Mouse (Mus musculus) mouse embryonic stem cell (cell line): ENCODE data around the gene Abr.

Experiments used
- in situ Hi-C, 2 experiments: fragments of 300-500 bp; cut with MboI; formaldehyde crosslinking; loops; 1 replicate in 1 of 2; 3 replicates in 1 of 2; pipeline ENCODE4 v1.14.3; 2019 to 2020; ENCODE audit warnings: low sequenced_read_pairs in 2 of 2, low pct_unique_long_range_greater_than_20kb in 1 of 2, mixed read lengths in 1 of 2; ENCODE audit not compliant: unreplicated experiment in 1 of 2

Abr gene

DNA sequence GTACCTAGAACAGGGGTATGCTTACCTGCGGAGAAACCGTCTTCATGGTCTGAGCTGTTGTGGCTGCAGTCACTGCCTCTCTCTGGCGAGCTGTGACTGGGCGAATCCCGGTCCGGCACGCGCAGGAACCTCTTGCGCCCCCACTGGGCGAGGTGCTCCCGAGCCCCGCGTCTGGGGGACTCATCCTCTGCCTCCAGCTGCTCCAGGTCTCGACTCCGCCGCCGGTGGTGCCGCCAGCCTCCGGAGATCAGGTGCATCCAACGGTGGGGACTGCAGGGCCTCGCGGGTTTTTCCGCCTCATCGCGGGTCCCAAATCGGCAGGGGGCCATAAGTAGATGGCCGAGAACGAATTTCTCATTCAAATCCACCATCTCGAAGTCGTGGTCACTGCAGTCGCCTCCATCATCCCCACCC lies at the start of gene Abr:
Gene Abr (minus strand): TSS at position 163 of the 414 bp plus-strand sequence.
- in situ Hi-C loops = loop anchor here in 1 of 2 experiments (10.0 kb wide), 1 partner anchor 87 kb away; no protein-coding TSS in a partner anchor

DNA sequence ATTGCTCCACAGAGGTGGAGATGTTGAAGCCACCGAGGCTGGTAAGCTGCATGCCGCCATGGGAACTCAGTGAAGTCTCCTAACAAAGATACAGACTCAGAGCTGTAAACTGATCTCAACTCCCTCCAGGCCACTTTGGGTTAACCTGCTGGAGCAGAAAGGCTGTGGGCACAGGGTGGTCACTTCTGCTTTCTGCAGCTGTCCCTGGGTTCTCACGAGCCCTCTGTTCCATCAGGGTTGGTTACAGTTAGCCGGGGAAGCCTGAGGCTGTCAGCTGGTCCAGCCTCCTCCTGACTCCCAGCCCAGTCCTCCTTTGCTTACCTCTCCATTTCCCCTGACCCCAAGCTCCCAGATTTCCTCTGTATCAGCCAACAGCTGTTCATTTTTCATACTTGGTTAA lies 45.7 kb upstream of the Abr start:
- in situ Hi-C loops = no loop called here

DNA sequence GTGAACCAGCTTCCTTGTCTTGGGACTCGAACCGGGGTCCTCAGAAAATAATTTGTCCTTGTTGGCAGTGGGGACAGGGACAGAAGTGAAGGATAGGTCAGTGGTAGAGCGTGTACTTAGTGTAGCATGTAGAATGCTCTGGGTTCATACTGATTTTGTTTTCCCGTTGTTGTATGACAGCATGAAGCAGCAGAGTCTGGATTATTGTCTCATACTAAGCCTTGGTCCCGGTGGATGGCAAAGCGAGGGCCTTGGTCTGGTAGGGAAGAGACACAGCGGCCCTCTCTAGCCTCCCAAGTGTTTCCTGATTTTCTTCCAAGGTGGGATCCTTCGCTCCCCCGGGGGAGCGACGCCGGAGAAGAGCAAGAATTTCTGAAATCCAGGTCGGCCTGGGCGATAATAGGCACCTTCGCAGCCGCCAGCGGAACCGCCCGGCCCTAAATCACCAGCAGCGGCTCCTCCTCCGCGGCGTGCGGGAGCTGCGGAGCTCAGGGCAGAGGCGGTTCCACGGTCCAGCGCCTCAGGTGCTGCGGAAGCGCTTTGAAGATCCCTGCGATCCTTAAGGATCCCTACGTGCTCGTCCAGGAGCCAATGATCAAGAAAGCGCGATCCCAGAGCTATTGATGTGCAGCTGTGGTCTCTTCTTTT lies 44.0 kb upstream of the Abr start:
- in situ Hi-C loops = no loop called here

DNA sequence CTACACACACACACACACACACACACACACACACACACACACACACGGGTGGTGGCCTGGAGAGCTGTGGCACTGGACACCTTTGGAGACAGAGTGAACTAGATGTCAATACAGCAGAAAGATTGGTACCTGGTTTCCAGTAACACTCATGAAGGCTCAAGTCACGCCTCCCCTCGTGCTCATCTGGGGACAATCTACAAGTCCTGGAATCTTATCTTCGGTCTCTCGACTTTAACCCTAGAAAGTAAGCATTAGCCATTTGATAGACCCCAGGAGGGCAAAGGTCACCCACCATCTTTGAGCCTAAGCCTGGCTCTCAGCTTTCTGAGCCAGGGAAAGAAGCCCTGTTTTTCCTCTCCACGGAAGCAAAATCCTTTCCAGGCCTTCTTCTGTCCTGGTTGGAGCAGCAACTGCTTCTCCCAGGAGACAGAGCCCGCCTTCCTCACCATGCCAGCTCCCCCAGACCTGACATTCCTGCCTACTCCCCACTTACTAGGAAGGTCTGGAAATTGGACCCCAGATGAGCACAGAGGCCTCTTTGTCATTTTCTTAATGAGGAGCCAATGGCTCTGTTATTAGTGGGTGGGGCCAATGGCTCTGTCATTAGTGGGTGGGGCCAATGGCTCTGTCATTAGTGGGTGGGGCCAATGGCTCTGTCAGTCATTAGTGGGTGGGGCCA lies 39.8 kb upstream of the Abr start:
- in situ Hi-C loops = no loop called here

DNA sequence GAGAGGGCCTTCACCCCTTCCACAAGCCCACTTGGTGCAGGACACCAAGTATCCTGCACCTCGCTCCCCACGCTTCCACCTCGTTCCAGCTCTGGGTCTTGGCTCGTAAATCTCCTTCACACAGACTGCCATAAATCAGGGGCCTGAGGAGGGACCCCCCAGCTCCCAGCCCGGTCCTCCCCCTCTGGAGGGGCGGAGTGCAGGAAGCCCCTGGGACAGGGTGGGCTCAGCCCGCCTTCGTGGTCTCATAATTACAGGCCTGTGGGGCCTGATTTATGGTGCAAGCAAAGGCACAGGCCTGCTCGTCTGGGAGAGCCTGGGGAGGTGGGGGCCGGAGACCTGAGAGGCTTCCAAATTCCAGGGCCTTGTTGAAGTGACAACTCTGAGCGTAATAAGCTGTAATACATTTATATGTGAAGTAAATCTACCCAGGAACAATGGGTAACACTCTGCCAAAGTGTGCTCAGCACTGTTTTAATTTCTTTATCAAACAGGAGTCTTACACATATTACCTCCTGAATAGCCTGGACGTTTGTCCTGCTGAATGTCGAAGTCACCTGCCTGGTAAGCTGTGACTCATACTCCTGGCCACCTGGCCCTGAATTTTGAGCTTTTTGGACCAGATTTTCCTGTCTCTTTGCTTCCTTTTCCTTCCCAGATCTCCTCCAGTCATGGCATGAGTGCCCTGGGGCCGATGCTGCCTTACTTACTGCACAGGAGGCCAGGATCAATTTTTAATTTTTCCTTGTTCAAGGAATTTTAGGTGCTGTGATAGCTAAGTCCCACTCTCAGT lies 37.2 kb upstream of the Abr start:
- in situ Hi-C loops = no loop called here

DNA sequence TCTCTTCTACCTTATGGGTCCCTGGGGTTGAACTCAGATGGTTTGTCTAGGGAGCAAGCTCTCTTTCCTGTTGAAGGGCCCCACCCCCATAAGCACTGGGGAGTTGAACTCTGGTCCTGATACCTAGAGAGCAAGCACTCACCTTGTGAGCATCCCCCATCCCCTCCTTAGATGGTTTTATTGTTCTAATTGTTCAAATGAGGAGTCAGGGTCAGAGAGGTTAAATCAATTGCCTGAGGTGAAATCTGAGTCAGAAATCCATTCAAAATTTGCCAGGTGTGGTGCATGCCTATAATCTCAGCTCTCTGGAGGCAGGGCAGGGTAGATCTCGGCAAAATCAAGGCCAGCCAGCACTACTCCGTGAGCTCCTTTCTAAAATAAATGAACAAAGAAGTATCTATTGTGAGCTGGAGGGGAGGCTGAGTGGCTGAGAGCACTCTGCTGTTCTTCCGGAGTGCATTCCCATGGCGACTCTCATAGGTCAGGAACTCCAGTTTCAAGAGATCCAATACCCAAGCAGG lies 35.4 kb upstream of the Abr start:
- in situ Hi-C loops = no loop called here

DNA sequence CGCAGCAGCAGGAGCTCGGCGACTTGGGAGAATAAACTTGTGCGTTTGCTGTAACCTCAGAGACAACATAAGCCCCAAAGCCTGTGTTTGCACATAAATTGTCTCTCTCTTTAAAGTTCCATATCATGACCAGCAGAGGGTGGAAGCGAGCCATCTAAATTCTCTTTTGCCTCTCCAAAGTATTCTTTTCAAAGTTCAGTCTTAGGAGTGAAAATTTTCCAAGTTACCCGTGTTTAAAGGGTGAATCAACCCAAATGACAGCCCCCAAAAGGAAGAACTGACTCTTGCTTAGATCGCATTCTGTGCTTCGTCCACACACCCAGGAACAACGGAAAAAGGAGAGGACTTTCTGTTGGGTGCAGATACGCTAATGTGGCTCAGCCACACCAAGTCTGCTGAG lies 33.0 kb upstream of the Abr start:
- in situ Hi-C loops = no loop called here

DNA sequence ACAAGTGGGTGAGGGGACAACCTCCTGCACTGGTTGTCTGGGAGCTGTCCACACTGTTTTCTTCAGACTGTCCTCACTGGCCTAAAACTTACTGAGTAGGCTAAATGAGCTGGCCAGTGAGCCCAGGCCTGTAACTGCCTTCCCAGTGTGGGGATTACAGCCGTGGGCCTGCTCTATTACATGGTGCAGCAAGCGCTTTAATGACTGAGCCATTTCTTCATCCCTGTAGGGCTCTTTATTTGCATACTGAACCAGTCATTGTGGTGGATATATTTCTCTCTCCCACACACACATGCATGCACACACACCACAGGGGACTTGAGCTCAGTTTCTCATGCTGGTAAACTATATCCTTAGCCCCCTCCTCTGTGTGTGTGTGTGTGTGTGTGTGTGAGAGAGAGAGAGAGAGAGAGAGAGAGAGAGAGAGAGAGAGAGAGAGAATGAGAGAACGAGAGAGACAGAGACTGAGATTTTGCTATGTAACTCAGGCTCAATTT lies 30.8 kb upstream of the Abr start:
- in situ Hi-C loops = no loop called here

DNA sequence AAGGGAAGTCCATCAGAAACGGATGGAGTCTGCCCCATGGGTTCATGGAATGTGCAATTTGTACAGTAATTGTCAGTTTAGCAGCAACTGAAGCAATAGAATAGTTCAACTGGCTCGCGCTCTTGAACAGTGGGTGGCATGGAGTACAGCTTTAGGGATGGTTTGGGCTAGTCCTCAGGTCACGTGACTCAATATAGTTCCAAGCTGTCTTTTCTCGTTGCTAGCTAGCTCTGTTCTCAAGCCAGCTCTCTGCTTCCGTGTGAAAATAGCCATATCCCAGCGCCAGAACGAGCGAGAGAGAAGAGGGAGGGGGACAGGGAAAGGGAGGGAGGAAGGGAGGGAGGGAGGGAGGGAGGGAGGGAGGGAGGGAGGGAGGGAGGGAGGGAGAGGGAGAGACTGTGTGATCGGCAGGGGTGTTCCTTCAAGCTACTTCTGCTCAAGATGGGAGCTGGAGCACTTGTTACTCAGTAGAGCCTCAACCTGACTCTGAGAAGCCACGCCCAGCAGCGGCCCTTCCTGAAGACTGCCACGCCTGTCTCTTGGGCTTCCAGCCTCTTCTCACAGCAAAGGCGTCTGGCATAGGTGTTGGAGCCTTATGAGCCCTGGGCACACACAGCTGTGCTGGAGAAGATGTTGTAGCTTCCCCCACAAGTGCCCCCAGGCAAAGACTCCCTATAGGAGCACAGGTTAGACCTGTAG lies 28.9 kb upstream of the Abr start:
- in situ Hi-C loops = no loop called here

DNA sequence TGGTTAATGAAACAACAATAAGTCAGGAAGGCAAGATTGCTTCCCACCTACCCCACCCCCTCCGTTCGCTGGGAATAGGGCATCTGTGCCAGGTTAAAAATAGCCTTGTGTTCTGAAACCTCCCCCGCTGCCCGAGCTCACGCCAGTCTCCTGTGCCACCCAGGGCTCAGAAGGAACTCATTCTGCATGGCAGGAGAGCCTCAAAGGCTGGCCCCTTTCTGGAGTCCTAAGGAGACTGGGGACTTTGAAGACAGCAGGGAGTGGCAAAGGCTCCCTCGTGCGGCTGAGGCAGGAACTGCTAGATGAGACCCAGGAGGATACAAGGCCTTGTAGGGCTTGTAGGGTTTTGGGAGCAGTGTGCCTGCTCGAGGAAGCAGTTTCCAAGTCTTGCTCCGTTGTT lies 25.4 kb upstream of the Abr start:
- in situ Hi-C loops = loop anchor here in 1 of 2 experiments (10.0 kb wide), 1 partner anchor 213 kb away; no protein-coding TSS in a partner anchor

DNA sequence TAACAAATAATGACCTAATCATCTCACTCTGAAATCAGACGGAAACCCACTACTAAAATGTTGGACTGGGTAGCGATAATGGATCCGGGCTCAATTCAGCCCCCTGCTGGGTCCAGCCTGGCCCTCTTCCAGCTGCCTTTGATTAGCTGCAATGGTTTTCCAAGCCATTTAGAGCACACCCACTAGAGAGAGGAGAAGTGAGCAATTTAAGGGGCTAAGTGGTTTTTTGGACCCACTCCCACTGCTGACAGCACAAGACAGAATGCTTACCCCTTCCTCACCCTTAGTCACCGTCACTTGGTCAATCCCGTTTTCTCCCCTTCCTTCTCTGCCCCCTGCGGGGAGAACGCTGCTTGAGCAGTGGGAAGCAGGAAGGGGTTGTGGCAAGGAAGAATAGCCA lies 24.9 kb upstream of the Abr start:
- in situ Hi-C loops = loop anchor here in 1 of 2 experiments (10.0 kb wide), 1 partner anchor 212 kb away; no protein-coding TSS in a partner anchor

DNA sequence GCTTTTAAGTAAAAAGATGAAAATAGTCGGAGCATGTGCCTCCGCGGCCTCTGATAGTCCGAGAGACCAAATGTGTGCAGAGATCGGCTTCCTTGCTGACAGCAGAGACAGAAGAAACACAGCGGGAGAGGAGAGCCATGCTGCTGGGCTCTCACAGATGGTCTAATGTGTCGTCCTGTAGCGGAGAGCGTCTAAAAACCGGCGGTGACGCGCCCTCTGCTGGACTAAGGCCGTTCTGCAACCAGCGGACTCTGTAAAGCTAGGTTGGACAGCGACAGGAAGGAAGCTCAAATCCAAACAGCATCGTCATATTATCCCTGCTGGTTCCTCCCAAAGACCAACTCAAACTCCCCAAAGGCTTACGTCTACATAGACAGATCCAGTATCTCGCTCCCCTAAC lies 23.8 kb upstream of the Abr start:
- in situ Hi-C loops = loop anchor here in 1 of 2 experiments (10.0 kb wide), 1 partner anchor 211 kb away; no protein-coding TSS in a partner anchor

DNA sequence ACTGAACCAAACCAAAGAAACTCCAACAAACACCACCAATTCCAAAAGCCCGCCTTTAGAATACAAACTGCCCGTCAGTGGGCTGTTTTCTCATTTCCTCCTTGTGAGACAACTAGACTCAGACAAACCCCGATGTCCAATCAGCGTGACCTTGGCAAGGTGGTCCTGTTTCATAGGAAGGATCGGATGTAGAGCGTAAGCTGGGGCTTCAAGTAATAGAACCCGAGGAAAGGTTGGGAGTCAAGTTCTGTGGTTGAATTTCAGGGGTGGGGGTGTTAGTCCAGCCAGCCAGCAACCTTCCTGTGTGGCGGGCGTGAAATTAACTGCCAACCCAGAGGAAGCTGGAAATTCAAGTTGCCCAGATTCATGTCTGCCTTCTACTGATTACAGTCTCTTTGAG lies 22.9 kb upstream of the Abr start:
- in situ Hi-C loops = loop anchor here in 1 of 2 experiments (10.0 kb wide), 1 partner anchor 210 kb away; no protein-coding TSS in a partner anchor

DNA sequence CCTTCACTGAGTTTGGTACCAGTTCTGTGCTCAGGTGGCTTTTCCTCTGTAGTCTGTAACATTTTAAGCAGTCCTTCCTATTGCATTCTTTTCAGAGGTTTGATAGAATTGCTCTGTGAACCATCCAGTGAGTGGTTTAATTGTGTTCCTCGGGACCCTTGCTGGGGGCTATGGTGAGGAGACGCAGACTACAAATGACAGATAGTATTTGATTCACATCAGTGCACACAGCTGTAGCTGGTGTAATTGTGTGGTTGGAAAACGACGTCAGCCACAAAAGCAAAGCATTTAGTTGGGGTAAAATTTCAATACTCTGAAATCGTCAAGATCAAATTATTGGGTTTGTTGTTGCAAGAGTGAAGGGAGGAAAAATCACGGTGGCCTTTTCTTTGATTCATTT lies 22.1 kb upstream of the Abr start:
- in situ Hi-C loops = loop anchor here in 1 of 2 experiments (5.0 to 10.0 kb wide), 2 partner anchors 127 to 209 kb away; no protein-coding TSS in a partner anchor

DNA sequence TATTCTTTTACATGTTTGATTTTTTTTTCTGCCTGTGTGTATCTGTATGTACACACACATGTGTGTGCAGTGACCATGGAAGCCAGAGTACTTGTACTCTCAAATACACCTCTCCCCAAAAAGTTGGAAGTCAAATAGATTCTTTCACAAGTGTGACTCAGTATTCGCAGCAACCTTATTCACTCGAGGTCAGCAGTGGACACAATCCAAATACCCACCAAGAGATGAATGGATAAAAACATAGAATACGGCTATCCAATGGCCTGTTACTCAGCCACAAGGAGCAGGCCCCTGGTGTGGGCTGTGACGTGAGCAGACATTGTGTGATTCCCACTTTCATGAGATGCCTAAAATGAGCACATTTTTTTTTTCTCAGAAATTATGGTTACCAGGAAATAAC lies 18.1 kb upstream of the Abr start:
- in situ Hi-C loops = loop anchor here in 1 of 2 experiments (5.0 to 10.0 kb wide), 2 partner anchors 123 to 205 kb away; no protein-coding TSS in a partner anchor

DNA sequence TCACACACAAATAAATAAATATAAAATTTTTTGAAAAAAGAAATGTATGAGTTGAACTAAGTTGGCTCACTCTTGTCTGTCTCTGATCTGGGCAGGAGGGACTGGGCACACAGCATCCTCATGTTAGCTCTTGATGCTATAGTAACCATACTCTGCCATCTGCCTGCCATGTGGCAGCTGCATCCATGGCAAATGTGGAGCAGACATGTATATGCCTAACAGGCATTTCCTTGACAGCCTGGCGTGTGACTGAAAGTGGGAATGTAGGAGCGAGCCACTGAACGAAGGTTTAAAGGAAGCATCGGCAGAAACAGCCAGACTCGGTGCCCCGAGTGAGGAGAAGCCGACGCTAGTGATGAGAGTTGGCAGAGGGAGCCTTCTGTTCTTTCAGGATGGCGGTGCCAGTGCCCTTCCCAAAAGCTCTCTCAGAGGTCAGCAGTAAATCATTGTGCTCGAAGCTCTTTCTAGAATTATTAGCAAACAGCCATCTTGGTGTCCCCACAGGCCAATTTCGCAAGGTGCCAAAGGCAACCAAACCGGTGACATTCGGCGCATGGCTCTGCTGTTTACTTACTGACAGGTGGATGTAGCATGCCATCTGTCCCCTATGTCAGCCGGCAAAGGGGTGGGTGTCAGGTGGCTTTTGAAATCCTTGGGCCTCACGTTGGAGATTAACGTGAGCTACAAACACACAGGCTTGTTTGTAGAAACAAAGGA lies 17.3 kb upstream of the Abr start:
- in situ Hi-C loops = no loop called here

DNA sequence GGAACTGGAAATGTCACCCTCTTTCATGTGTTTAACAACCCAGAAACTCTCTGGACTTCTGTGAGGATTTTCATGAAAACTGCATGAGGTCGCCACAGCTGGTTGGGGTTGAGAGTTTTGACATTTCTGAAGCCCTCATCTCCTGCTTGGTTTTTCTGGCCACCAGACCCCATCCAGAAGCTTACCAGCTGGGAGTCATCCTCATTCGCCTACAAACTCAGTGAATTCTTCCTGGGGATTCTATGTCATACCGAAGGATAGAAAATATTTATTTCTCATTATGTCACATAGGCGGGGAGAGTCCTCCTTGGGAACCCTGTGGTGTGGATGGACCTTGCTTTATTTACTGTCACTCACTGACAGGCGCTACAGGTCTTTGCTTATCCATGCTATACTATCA lies 8.4 kb upstream of the Abr start:
- in situ Hi-C loops = no loop called here

DNA sequence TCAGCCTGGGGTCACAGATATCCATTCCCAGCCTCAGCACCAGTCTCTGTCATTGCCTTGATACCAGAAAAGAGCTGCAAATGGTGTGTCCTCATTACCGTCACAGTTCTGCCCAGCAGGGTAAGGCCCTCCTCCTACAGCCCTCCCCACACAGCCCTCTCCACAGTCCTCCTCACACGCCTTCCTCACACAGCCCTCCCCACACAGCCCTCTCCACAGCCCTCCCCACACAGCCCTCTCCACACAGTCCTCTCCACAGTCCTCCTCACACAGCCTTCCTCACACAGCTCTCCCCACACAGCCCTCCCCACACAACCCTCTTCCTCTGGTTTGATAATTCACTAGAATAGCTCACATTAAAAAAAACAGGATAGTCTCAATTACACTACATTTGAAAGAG lies 7.9 kb upstream of the Abr start:
- in situ Hi-C loops = no loop called here
